Mouse (Mus musculus): ENCODE measurements around the gene Grb10. TPM values are rescaled to one million over a fixed set of nuclear protein-coding genes. Genes with fewer than 3 reads are reported as not detected.

The Grb10 gene
- polyA plus RNA-seq, 1 experiment, result 5.8 TPM

DNA sequence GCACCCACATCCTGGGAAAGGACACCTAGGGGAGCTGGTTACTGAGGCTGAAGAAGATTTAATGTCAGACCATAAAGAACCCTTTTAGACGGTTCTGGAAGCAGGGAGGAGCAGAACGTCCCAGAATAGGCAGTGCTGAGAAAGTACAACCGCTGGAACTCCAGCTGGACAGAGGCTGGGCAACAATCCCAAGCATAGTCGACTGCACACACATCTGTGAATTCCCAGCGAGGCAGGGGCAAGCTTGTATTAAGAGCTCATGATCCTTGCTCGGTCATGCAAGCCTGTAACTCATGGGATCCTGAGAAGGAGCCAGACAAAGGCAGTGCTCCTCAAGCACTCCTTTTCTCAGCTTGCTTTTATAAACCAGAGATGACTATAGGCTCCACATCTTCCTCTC, 69.7 kb downstream of the Grb10 start:
- Histone ChIP-seq H3K4me3 (ENCODE audit: control insufficient read depth, insufficient read depth, low read length) (no peak overlapping the region), H3K4me1 (replicated peaks; ENCODE audit: control insufficient read depth, insufficient read depth, low read length) (peaks cover 3% of the 10 kb centered on the region; the same call in 1 of the 2 replicates), H3K27ac (ENCODE audit: control insufficient read depth, insufficient read depth, low read length) (no peak overlapping the region), H3K36me3 (ENCODE audit: control insufficient read depth, insufficient read depth, low read length) (no peaks in the 10 kb centered on the region), H3K27me3 (ENCODE audit: control insufficient read depth, insufficient read depth, low read length) (no peaks in the 10 kb centered on the region)
- DNase-seq, result no peak
- WGBS, result 84% methylated on average over 6 of the region's 6 CpGs
- TF ChIP-seq POLR2A (IDR thresholded peaks at IDR 0.05; ENCODE audit: control insufficient read depth, extremely low read depth, insufficient read depth, low read length, poor library complexity), result no peak
- TF ChIP-seq CTCF (IDR thresholded peaks at IDR 0.05; ENCODE audit: borderline replicate concordance, control insufficient read depth, extremely low read depth, insufficient read depth, low read length, poor library complexity), result no peak

DNA sequence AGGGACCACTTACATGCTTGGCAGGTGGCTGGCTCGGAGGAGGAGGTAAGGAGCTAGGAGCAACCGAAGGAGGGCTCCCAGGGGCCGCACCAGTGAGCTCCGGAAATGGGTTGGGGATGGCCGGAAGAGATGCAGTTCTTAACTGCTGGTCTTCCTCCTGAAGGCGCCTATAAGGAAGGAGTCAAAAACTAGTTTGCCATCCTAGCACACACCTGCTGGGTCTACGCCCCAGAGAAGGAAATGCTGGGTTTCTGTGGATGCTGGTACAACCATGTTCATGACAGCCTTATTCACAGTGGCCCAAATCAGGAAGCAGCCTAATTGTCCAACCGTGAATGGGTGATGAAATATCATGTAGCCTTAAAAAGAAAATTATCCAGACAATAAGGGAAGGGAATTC, 71.0 kb downstream of the Grb10 start:
- DNase-seq, result no peak
- Histone ChIP-seq H3K27ac (ENCODE audit: control insufficient read depth, insufficient read depth, low read length) (no peak overlapping the region), H3K36me3 (ENCODE audit: control insufficient read depth, insufficient read depth, low read length) (no peaks in the 10 kb centered on the region), H3K4me3 (ENCODE audit: control insufficient read depth, insufficient read depth, low read length) (no peak overlapping the region), H3K4me1 (replicated peaks; ENCODE audit: control insufficient read depth, insufficient read depth, low read length) (peaks cover 3% of the 10 kb centered on the region; the same call in 1 of the 2 replicates), H3K27me3 (ENCODE audit: control insufficient read depth, insufficient read depth, low read length) (no peaks in the 10 kb centered on the region)
- 75% methylated on average over 8 of the region's 8 CpGs for WGBS
- TF ChIP-seq POLR2A (IDR thresholded peaks at IDR 0.05; ENCODE audit: control insufficient read depth, extremely low read depth, insufficient read depth, low read length, poor library complexity) (no peak), CTCF (IDR thresholded peaks at IDR 0.05; ENCODE audit: borderline replicate concordance, control insufficient read depth, extremely low read depth, insufficient read depth, low read length, poor library complexity) (no peak)

DNA sequence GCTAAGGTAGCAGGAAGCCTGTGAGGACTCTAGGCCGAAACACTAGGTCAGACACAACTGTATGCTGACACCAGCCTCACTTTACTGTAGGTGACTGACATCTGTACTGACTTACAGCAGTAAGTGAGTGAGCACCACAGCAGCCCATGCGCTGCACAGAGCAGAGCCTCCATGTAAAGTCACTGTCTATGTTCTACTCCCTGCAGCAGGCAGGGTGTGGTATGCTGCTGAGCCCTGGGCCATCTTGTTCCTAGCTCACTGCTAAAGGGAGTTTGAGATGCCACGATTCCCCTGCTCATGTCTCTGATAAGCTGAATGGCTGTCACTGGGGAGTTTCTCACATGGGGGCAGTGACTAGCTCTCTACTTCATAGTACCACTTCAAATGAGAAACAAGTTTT, 72.3 kb downstream of the Grb10 start:
- no peak overlapping the region for H3K27ac ChIP-seq (ENCODE audit: control insufficient read depth, insufficient read depth, low read length)
- no peak for TF ChIP-seq POLR2A (IDR thresholded peaks at IDR 0.05; ENCODE audit: control insufficient read depth, extremely low read depth, insufficient read depth, low read length, poor library complexity)
- no peak for TF ChIP-seq CTCF (IDR thresholded peaks at IDR 0.05; ENCODE audit: borderline replicate concordance, control insufficient read depth, extremely low read depth, insufficient read depth, low read length, poor library complexity)
- DNase-seq, result no peak
- 93% methylated on average over 3 of the region's 3 CpGs for WGBS
- H3K4me1 ChIP-seq (replicated peaks; ENCODE audit: control insufficient read depth, insufficient read depth, low read length), result peaks cover 3% of the 10 kb centered on the region; the same call in 1 of the 2 replicates
- H3K27me3 ChIP-seq (ENCODE audit: control insufficient read depth, insufficient read depth, low read length), result no peaks in the 10 kb centered on the region
- H3K4me3 ChIP-seq (ENCODE audit: control insufficient read depth, insufficient read depth, low read length), result no peak overlapping the region
- H3K36me3 ChIP-seq (ENCODE audit: control insufficient read depth, insufficient read depth, low read length), result no peaks in the 10 kb centered on the region

DNA sequence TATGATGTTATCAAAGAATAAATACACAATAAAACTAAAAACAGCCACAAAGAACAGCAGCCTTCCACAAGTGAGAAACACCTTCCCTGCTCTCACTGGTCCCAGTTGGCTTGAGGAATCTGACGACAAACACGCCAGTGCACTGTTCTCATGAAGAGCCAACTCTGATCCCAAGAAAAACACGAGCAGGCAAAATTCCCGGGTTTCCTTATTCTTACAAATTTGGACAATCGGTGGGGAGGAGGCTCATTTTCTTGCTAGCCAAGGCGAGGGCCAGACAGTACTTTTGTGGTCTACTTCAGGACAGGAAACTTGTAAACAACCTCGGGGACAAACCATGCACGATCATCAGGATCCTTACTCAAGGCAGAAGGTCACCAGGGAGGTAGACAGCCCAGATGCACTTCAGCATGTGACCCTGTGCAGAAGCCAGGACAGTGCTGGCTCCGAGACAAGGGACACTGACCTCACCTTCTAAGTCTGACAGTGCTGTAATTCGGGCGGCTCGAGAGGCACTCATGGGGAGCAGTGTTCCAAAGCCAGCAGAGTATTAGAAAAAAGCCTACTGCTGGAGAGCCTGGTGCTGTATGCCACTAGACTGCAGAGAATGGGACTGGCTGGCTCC, 72.9 kb downstream of the Grb10 start:
- 87% methylated on average over 12 of the region's 12 CpGs for WGBS
- H3K27me3 ChIP-seq (ENCODE audit: control insufficient read depth, insufficient read depth, low read length), result no peaks in the 10 kb centered on the region
- no peak for DNase-seq
- no peak overlapping the region for H3K4me3 ChIP-seq (ENCODE audit: control insufficient read depth, insufficient read depth, low read length)
- peaks cover 3% of the 10 kb centered on the region; the same call in 1 of the 2 replicates for H3K4me1 ChIP-seq (replicated peaks; ENCODE audit: control insufficient read depth, insufficient read depth, low read length)
- TF ChIP-seq CTCF (IDR thresholded peaks at IDR 0.05; ENCODE audit: borderline replicate concordance, control insufficient read depth, extremely low read depth, insufficient read depth, low read length, poor library complexity) (no peak), POLR2A (IDR thresholded peaks at IDR 0.05; ENCODE audit: control insufficient read depth, extremely low read depth, insufficient read depth, low read length, poor library complexity) (no peak)
- no peak overlapping the region for H3K27ac ChIP-seq (ENCODE audit: control insufficient read depth, insufficient read depth, low read length)
- H3K36me3 ChIP-seq (ENCODE audit: control insufficient read depth, insufficient read depth, low read length), result no peaks in the 10 kb centered on the region

DNA sequence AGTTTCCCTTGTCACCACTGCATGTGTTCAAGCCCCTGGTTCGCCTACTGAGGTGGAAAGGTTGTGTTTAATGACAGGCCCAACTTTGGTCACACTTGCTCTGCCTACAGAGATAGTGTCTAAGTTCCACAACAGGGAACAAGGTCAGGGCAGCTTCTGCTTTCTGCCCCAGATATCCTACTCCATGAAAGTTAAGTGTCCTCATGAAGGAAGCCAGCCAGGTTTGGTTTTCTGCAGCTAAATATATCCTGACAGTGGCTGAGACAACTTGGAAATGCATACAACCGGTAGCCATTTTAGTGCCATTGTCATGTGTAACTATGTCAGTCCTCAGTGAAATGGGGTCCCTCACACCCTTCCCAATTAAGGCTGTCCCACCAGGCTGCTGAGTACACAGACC, 73.8 kb downstream of the Grb10 start:
- H3K4me1 ChIP-seq (replicated peaks; ENCODE audit: control insufficient read depth, insufficient read depth, low read length), result peaks cover 3% of the 10 kb centered on the region; the same call in 1 of the 2 replicates
- no peak overlapping the region for H3K4me3 ChIP-seq (ENCODE audit: control insufficient read depth, insufficient read depth, low read length)
- TF ChIP-seq POLR2A (IDR thresholded peaks at IDR 0.05; ENCODE audit: control insufficient read depth, extremely low read depth, insufficient read depth, low read length, poor library complexity) (no peak), CTCF (IDR thresholded peaks at IDR 0.05; ENCODE audit: borderline replicate concordance, control insufficient read depth, extremely low read depth, insufficient read depth, low read length, poor library complexity) (no peak)
- H3K27ac ChIP-seq (ENCODE audit: control insufficient read depth, insufficient read depth, low read length), result no peak overlapping the region
- 94% methylated on average over 2 of the region's 2 CpGs for WGBS
- no peak for DNase-seq
- H3K36me3 ChIP-seq (ENCODE audit: control insufficient read depth, insufficient read depth, low read length), result no peaks in the 10 kb centered on the region
- no peaks in the 10 kb centered on the region for H3K27me3 ChIP-seq (ENCODE audit: control insufficient read depth, insufficient read depth, low read length)

DNA sequence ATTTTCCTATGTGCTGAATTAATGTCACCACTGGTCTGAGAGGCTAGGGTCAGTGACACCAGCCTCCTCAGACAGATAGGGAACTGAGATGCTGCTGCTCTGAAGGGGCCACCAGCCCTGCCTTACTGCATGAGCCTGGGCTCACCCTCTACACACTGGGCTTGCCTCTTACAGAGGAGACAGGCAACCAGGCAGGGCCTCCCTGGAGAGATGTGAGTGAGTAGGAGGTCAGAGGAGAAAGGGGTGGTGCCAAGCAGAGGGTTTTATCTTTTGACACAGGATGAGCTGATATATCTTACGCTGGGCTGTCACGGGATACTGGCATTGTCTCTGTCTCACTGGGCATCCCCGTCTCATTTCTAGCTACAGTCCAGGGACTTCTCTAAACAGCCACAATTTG, 74.9 kb downstream of the Grb10 start:
- Histone ChIP-seq H3K4me3 (ENCODE audit: control insufficient read depth, insufficient read depth, low read length) (no peak overlapping the region), H3K36me3 (ENCODE audit: control insufficient read depth, insufficient read depth, low read length) (no peaks in the 10 kb centered on the region), H3K4me1 (replicated peaks; ENCODE audit: control insufficient read depth, insufficient read depth, low read length) (peaks cover 3% of the 10 kb centered on the region; the same call in 1 of the 2 replicates), H3K27ac (ENCODE audit: control insufficient read depth, insufficient read depth, low read length) (no peak overlapping the region), H3K27me3 (ENCODE audit: control insufficient read depth, insufficient read depth, low read length) (no peaks in the 10 kb centered on the region)
- no peak for DNase-seq
- TF ChIP-seq POLR2A (IDR thresholded peaks at IDR 0.05; ENCODE audit: control insufficient read depth, extremely low read depth, insufficient read depth, low read length, poor library complexity) (no peak), CTCF (IDR thresholded peaks at IDR 0.05; ENCODE audit: borderline replicate concordance, control insufficient read depth, extremely low read depth, insufficient read depth, low read length, poor library complexity) (no peak)
- WGBS, result 92% methylated on average over 3 of the region's 3 CpGs

All from thymus, adult 2 months (tissue).